Mouse (Mus musculus) lung, adult 2 months (tissue): ENCODE measurements at regions not wholly inside any gene's neighbourhood (a gene's known extent, or its start where the extent isn't known, plus 50 kb on each side); places are given as distances from the start of the nearest gene placed in this dataset.

Experiments
- DNase-seq: peaks from one replicate; pipeline ENCODE4 v3.0.0; 2022
- H3K4me1 ChIP-seq: fragments of 200-500 bp; 2 replicates; pipeline ENCODE4 v1.6.1; 2011; ENCODE audit warnings: low read length; ENCODE audit not compliant: control insufficient read depth, insufficient read depth
- H3K4me3 ChIP-seq: fragments of 200-500 bp; replicated peaks from 2 replicates; pipeline ENCODE3; 2011; ENCODE audit warnings: low read depth, mild to moderate bottlenecking, control low read depth, low read length; ENCODE audit errors: extremely low read depth
- CTCF ChIP-seq: fragments of 200-500 bp; IDR thresholded peaks from 2 replicates; pipeline ENCODE4 v1.5.1; 2011; ENCODE audit warnings: mild to moderate bottlenecking, low read length, control low read depth; ENCODE audit not compliant: insufficient read depth
- POLR2A ChIP-seq: fragments of 200-500 bp; IDR thresholded peaks from 2 replicates; pipeline ENCODE4 v1.6.1; 2011; ENCODE audit warnings: low read depth, mild to moderate bottlenecking, control low read depth, low read length, borderline replicate concordance; ENCODE audit errors: extremely low read depth
- WGBS: fragments of 180-500 bp; shearing (Covaris S2); methylation state at CpG from one replicate; pipeline ENCODE4 v1.1.7; 2018; 5-methylcytosine and 5-hydroxymethylcytosine counted together

DNA sequence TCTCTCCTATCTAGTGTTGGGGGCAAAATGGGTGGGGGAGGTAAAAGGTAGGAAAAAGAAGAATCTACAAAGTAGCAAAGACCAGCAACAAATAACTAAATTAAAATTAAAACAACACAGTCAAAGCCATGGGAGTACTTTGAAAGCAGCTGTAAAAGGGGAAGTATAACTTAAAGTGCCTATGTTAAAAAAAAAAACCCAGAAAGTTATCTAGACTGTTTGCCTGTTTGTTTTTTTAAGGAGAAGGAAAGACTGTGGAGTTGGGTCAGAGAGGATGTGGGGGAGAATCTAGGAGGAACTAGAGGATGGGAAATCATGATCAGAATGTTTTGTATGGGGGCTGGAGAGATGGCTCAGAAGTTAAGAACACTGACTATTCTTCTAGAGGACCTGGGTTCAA lies 457.0 kb downstream of the Bckdhb start:
- no peak for DNase-seq
- Histone ChIP-seq H3K4me3 (no peak overlapping the region), H3K4me1 (no peaks in the 10 kb centered on the region)
- TF ChIP-seq POLR2A (no peak), CTCF (no peak)

DNA sequence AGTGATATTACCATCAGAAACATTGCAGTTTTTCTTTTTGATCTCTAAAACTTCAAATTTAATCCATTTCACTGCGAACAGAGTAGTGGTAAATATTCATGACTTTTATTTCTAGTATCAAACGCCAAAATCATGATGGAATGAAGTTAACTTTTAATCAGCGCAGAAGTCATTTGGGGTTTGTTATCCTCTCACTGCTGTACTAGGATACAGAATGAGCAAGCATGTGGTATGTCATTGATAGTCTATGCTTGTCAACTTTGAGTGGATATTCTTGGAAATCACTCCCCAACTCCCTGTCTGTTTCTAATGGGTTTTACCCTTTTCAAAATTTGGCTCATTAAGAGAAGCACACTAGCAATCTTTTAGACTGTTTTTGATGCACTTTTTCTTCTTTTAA lies 464.9 kb downstream of the Bckdhb start:
- DNase-seq: no peak
- no peaks in the 10 kb centered on the region for H3K4me1 ChIP-seq
- TF ChIP-seq POLR2A: no peak
- no peak for TF ChIP-seq CTCF
- 84% methylated on average over 3 of the region's 3 CpGs for WGBS
- no peak overlapping the region for H3K4me3 ChIP-seq

DNA sequence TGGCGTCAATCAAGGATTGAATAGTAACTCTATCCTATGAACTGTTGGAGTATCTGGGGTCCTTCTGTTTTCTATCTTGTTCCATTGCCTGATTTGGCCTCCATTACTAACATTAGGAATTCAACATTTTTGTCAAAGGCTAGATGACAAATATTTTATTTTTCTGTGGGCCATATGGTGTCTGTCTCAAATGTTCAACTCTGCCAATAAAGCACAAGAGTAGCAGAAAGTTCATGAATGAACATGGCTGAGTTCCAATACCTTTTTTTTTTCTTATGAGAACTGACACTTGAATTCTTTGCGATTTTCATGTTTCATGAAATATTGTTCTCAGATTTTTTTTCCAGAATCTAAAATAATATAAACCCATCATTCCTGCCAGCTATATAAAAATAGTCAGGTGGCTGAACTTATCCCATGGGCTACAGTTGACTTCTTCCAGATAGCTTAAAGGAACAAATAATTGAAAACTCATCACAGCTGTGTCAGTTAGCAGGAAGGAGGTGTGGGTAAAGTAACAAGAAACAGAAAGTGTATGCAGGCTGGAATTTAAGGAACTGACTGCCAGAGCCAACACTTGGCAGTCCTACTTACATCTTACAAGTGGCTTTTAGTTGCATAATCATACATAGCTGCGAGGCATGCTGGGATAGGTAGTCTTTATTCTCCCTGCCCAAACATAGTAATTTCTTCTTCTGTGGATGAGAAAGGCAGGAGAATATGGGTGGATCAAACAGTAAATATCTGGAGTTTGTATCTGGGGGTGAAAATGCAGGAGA lies 469.8 kb downstream of the Bckdhb start:
- no peak overlapping the region for H3K4me3 ChIP-seq
- WGBS: 56% methylated on average over 3 of the region's 3 CpGs
- DNase-seq: peak; percentile 5
- no peak for TF ChIP-seq POLR2A
- no peak for TF ChIP-seq CTCF
- H3K4me1 ChIP-seq: no peaks in the 10 kb centered on the region

GRCm38 (mm10) chr9:84399481-84399880 lies 474.5 kb downstream of the Bckdhb start:
- H3K4me1 ChIP-seq: no peaks in the 10 kb centered on the region
- no peak for DNase-seq
- H3K4me3 ChIP-seq: no peak overlapping the region
- WGBS: 62% methylated on average over 3 of the region's 3 CpGs
- TF ChIP-seq CTCF: no peak
- no peak for TF ChIP-seq POLR2A

DNA sequence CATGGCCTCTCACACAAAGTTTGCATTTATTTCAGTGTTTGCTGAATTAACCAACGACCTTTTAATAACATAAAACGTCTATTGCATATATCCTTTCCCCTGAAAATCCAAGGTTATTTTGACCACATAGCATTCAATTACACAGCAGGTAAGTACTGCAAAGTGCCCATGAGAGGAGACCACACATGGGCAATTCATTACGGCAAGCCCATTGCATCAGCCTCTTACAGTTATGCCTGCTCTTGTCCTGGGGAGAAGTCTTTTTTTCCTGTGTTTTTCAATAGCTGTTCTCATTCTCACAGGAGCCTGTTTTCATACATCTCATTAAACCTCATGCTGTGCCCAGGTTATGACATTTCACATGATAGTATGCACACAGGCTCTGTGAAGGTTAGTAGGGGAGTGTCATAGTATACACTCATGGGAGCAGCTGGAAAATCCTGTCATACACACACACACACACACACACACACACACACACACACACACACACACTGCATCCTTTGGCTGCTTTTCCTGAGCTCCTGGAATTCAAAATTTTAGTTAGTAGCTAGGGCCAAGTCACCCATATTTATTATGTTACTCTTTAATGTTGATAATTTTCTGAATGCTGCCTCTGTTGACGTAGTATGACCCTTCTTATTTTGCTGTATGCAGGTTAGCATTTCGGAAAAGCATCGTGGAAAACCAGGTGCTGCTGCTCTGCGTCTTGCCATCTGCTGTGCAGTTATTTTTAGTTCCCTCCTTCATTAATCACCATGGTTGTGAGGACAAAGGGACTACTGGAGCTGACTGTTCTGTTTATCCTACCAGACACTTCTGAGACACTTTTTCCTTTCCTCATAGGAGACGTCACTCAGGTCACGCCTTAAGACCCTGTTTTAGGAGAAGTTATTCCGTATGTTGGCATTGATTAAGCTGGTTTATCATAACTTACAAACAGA lies 483.6 kb downstream of the Bckdhb start:
- no peak for TF ChIP-seq CTCF
- TF ChIP-seq POLR2A: no peak
- no peak for DNase-seq
- H3K4me3 ChIP-seq: no peak overlapping the region
- WGBS: 48% methylated on average over 10 of the region's 10 CpGs
- no peaks in the 10 kb centered on the region for H3K4me1 ChIP-seq
